Mouse (Mus musculus) adrenal gland, postnatal 10 days (tissue): ENCODE data around the gene Usp50. TPM values are rescaled to one million over a fixed set of nuclear protein-coding genes. Genes with fewer than 3 reads are reported as not detected.

ENCODE experiments used
- total RNA-seq, 2 experiments: library from RNA; stranded (reverse); gene quantifications; 2 replicates each; pipeline ENCODE4 v1.2.3; 2021

Gene Usp50
- total RNA-seq, 2 experiments from 2014 or later, result not detected

Other genes starting within 250 kb of the Usp50 start
- 100 to 1,000 TPM; 127 to 261 TPM for gene Slc27a2, start 231.1 kb downstream of the Usp50 start, total RNA-seq
- 10 to 100 TPM in 1 of 2 experiments, 1 to 10 TPM in 1; 9.9 to 10.4 TPM for gene Hdc, start 164.2 kb downstream of the Usp50 start, total RNA-seq
- 10 to 100 TPM; 19.3 to 21.5 TPM for gene Gabpb1, start 107.1 kb downstream of the Usp50 start, total RNA-seq
- gene Usp8, start 76.1 kb downstream of the Usp50 start, total RNA-seq, result 10 to 100 TPM; 55.5 to 59.3 TPM
- 10 to 100 TPM; 42.2 to 56.3 TPM for gene Trpm7, start 92.8 kb upstream of the Usp50 start, total RNA-seq
- 10 to 100 TPM; 60.4 to 67.2 TPM for gene Sppl2a, start 149.8 kb upstream of the Usp50 start, total RNA-seq
- 10 to 100 TPM in 1 of 2 experiments, 1 to 10 TPM in 1; 8.9 to 12.8 TPM for gene Ap4e1, start 225.2 kb upstream of the Usp50 start, total RNA-seq